Mouse (Mus musculus): Measurements from ENCODE around the gene Syap1.

DNA sequence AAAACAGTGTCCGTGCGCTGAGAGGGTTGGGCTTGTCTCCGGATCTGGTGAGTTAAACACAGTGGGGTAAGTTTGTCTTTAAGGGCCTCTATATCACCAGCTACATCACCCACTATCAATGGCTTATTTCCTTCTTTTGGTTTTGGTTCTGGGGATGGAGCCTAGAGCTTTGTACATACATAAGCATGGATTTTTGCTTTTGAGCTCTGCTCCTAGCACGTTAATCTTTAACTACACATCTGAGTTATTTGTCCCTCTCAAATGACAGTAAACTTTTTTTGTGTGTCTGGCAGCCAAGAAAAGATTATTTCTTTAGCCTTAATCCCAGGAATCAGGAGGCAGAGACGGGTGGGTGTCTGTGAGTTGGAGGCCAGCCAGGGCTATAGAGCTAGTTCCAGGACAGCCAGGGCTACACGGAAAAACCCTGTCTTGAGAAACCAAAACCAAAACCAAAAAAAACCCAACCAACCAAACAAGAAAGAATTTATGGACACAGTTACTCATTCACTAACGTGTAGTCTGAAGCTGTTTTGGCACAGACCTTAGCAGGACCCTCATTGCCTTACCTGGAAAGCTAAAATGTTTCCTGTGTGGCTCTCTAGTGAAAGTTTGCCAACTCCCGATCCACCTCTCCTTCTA lies 33.4 kb upstream of the Syap1 start:
- TF ChIP-seq CTCF (IDR thresholded peaks at IDR 0.05; ENCODE audit: low read depth, low read length) (no peak), POLR2A (IDR thresholded peaks at IDR 0.05; ENCODE audit: extremely low read depth, insufficient read depth, low read length) (no peak)
